Mouse (Mus musculus) frontal cortex, adult 2 months (tissue): ENCODE measurements around the gene Gm7879. TPM values are rescaled to one million over a fixed set of nuclear protein-coding genes. Genes with fewer than 3 reads are reported as not detected.
A peak's percentile ranks its signal among the peaks of the same experiment; 100 is the strongest.
"Not testable (repeated sequence)": the region's sequence is repeated elsewhere in the genome, so short reads cannot be mapped to it uniquely, and the experiment has no call there.

ENCODE experiments used
- DNase-seq, 2 experiments: peaks; one replicate each; pipeline ENCODE4 v3.0.0; 2022; ENCODE audit warnings: low spot score in 1 of 2; ENCODE audit errors: extremely low spot score in 1 of 2
- polyA plus RNA-seq: library from polyadenylated mRNA; depleted of rRNA; stranded (reverse); fragments of >200 nt; gene quantifications from 2 replicates; pipeline ENCODE4 v1.2.3, GENCODE M21; 2012; rRNA removed

The Gm7879 gene
- 0.19 and 0.60 TPM in 2 replicates for polyA plus RNA-seq

DNA sequence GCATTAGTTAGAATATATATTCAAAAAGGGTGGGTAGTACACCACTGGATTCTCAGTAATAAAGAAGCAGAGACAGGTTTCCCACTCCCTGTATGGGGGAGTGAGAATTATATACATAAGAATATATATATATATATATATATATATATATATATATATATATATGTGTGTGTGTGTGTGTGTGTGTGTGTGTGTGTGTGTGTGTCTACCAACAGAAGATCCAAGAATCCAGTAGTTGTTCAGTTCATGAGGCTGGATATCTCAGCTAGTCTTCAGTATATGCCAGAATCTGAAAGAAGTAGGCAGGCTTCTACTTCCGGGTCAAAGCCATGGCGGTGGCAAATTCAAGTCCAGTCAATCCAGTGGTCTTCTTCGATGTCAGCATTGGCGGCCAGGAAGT lies at the start of gene Gm7879:
Gm7879 (plus strand) TSS at position 301 of the 400 bp plus-strand sequence.
- not testable (repeated sequence) for DNase-seq

DNA sequence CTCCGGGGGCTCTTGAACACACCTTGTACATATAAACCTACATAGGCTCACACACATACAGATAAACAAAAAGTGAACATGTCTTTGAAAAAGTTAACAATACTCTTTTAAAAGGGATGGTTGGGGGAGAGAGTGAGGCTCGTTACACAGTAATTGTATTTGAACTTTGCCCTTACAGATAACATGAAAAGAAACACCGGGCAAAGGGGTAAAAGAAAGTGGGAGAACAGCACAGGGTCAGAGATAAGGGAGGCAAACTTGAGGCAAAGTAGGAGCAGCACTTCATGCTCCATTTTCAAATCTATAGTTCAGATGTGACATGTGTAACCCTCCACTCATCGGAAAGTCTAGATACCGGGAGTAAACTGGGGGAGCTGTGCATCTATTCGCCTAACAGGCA lies 49.3 kb upstream of the Gm7879 start:
- no peak for DNase-seq

DNA sequence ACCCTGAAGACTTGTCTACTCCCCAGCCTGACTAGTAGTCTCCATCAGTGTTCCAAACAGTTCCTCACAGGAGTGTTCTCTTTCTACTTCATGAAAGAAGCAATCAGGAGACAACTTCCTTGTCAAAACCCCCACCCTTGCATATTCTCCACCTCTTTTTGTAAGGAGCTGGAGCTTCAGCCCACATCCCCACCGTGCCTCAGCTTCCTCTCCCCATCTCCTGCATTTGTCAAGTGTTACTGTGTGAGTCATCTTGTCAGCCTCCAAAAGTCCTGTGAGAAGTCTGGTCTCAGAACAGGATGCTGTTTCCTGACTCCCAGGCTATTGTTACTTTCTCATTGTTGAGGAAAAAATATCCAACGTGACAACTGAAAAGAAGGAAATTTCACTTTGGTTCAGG lies 47.6 kb upstream of the Gm7879 start:
- DNase-seq: peak in 1 of 2 experiments; percentile 53

DNA sequence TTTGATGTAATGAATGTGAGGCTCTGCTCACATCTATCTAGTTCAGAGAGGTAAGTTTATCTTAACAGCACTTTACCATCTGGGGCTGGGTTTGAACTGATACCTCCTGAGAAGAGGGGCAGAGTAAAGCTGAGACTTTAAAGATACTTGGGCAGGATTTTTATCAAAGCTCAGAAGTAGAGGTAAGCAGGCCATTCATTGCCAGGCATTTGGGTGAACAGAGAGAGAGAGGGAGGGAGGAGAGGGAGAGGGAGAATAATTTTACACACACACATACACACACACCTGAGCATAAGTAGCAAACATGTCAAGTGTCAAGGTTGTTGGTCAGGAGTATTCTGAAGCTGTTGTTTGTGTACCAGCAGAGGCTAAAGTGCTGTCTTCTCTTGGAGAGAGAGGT lies 44.7 kb upstream of the Gm7879 start, which contains the start of gene Cd38:
Cd38 (plus strand) TSS at position 301 of the 400 bp plus-strand sequence.
- DNase-seq: no peak

DNA sequence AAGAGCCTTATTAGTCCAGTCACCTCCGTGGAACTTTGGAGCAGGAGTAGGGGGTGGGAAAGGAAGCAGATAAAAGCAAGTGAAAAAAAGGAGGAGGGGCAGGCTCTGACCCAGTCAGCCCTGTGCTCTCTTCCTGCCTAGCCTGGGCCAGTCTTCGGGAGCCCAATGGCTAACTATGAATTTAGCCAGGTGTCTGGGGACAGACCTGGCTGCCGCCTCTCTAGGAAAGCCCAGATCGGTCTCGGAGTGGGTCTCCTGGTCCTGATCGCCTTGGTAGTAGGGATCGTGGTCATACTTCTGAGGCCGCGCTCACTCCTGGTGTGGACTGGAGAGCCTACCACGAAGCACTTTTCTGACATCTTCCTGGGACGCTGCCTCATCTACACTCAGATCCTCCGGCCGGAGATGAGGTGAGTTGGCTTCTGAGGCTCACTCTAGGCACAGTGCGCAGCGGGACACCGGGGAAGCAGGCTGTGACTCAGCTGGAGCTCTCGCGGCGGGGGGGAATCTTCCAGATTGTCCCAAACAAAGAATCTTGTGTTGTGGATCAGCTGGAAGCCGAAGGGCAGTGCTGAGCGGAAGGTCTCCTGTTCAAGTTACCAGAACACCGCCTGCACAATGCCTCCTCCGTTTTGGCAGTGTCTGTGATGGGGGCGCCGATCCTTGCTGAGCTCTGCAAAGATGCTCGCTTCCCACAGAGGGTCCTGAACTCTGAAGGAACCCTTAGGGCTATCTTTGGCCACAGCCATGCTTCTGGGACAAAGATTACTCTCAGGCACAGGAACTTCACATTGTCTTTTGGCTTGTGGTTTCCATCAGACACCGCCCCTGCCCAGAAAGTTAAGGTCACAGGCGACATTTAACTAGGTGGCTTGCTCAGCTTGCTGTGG lies 44.0 kb upstream of the Gm7879 start:
- DNase-seq: peak in 1 of 2 experiments; percentile 44

DNA sequence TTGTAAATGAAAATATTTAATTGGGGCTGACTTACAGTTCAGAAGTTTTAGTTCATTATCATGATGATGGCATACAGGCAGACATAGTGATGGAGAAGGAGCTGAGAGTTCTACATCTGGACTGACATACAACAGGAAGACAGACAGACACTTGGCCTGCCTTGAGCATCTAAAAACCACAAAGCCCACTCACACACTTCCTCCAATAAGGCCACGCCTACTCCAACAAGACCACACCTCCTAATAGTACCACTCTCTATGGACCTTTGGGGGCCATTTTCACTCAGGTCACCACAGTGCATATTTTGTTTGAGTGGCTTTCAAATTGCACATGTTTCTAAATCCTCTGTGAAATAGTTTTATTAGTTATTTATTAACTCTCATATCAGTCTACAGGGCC lies 41.1 kb upstream of the Gm7879 start:
- no peak for DNase-seq

DNA sequence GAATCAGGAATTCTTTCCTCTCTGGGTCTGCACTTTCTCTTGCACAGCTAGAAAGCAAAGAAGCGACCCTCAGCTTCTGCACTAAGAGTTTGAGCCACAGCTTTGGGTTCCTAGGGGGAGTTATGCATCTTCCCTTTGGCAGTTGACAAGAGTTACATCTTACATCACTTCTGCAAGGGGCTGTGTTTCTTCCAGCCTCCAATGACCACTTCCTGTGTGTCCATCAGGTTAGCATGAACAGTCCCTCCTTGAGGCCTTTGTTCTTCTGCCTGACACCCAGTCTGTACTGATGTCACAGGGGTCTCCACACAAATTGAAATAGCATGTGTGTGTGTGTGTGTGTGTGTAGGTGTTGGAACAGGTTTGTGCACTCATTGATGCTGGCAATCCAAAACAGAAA lies 40.3 kb upstream of the Gm7879 start:
- DNase-seq: no peak

DNA sequence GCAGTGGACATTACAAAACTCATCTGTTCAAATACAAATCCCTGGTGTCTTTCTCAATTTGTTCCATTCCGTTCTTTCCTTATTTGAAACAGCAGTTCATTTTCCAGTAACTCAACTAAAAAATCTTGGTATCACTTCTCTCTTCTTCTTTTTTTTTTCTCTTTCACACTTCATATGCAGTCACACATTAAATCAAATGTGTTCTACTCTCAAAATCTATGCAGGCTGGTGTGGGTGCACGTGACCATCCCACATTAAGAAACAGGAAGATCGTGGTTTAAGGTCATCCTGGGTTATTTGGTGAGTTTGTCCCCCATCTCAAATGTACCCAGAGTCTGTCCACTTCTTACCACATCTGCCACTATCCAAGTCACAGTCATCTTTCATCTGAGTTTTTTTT lies 30.9 kb upstream of the Gm7879 start:
- peak in 1 of 2 experiments; percentile 31 for DNase-seq

DNA sequence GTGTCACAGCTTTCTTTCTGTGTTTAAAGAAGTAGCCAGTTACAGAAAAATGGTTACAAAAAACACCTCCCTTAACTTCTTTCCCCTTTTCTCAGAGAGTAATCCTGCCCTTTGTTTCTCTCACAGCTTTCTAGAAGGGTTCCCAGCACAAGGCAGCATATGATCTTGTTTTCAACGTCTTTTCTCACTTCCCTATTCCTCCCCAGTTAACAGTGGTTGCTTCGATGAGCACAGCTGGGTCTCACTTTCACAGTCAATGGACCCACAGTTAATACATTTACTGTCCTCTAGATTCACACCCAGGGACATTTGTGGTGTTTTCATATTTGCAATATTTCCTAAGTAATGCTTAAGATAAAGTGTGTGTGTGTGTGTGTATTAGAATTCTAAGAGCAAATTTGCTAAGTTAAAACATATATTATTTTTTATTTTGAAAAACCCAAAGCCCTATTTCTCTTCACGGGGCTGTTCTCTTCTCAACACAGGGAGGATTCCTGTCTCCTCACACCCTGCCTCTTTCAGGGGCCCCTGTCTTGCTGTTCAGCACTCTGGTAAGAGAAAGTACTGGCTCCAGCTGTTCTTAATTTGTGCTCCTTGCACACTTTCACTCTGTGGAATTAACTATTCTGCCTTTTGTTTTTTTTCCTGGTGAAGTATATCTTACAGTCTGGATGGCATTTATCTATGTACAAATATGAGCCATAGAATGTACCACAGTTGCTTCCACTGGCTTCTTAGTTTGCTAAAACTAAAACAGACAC lies 27.7 kb upstream of the Gm7879 start:
- DNase-seq: no peak

DNA sequence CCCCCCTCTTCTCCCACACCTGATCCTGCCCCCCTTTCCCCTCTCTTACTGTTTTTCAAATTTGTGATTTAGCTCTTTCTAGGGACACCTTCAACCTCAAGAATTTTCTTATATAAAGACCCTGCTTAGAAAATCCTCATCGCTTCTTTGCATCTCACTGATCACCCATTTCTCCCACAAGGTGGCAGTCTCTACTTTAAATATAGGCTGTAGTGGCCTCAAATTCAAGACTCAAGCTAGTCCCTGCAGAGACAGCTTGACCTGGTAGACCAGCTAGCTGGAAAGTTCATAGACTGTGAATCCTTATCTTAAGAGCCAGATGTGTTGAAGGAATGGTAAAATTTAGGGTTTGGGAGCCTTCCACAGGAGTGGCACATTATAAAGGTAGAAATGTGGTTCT lies 20.6 kb upstream of the Gm7879 start:
- peak; percentile 26 to 78 for DNase-seq

DNA sequence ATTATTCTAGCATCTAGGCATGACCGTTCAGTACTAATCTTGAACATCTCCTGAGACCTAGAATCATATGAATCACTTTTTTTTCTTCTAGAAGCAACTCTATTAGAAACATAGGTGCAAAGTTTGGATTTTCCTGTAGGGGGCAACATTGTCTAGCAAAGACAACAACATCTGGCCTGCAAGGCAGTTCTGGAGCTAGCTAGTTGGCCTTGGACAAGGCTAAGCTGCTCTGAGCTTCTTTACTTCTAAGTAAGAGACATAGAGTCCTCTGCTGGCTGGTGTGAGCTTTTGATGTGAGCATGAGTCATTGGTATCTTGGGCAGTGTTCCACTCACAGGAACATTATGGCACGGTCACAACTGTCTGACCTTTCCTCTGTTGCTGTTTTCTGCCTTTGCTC lies 18.8 kb upstream of the Gm7879 start:
- DNase-seq: peak; percentile 23 to 82

DNA sequence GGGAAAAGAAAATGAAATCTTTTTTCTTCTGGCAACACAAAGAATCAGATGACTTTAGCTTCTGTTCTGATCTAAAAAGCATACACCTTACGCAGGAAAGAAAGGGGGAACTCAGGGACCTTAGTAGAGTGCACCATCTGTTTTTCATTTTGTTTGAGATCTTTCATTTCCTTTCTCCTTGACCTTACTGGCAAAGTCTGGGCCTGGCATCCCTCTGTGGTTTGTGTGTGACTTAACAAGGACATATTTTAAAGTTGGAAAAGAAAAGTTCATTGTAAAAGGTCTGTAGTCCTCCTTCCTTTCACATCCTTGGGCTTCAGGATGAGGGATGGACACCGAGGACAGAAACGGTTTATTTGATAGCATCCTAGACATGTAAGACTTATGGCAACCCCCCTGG lies 17.0 kb upstream of the Gm7879 start:
- no peak for DNase-seq

DNA sequence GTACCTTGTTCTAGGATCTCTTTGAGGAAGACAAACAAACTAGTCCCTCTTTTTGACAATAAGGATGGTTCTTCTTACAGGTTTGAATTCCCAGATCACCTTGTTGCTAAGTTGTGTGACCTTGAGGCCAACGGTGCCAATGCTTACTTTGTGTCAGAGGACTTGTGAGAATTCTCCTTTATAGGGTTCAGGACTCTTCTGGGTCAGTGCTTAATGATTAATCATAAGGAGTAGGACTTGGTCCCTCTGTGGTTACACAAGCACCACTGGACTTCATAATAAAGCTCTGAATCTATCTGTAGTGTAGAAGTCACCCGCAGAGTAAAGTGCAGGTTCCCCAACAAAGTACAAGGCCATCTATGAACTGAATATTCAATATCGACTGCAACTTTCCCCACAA lies 8.3 kb upstream of the Gm7879 start:
- no peak for DNase-seq

DNA sequence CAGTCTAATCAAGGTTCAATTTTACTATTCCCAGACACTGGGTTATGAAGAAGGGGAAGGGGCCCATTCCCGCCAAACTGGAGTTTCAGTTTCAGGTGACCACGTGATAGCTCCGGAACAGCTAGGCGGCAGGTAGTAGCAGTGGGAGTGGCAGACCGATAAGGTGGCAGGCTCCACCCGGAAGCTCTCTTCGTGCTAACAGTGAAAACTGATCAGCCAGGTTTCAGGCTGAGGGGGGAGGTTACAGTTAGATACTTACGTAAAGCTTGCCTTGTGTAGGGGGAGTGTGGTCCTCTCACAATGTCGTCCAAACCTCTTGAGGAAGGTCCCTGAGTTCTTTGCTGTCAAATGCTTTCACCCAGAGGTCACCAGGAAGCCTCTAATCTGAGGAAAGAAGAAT lies 3.7 kb upstream of the Gm7879 start:
- DNase-seq: no peak

DNA sequence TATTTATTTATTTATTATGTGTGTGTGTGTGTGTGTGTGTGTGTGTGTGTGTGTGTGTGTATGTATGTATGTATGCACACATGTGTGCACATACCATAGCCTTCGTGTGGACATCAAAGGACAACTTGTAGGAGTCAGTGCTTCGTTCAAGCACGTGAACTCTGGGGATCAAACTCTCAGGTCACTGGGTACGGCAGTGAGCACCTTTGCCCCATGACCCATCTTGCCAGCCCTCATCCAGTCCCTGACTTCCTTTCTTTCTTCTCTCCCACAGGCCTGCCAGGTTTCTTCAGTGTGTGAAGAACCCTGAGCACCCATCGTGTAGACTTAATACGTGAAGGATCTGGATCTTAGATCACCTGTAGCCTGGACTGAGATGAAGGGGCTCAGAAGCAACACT lies 2.9 kb upstream of the Gm7879 start:
- DNase-seq: no peak

DNA sequence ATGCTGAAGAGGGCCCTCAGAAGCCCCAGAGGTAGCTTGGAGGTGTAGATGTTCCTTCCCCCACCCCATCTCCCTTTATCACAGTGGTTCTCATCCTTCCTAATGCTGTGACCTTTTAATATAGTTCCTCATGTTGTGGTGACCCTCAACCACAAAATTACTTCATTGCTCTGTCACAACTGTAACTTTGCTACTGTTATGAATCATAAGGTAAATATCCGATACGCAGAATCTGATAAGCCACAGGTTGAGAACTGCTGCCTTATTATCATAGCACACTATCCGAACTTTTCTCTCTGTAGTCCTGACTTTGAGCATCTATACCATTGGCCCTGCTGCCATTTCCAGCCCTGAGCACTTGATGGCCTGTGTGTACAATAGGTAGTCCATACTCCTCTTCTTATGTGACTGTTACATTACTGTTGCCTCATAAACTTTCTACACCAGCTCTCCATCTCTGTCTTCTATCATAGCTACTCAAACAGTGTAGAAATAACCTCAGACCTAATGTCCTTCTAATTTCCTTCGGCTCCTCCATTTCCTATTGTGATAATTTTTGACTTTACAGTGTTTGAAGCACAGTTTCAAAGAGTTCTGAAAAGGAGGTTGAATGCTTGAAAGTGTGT lies 2.4 kb downstream of the Gm7879 start:
- no peak for DNase-seq

DNA sequence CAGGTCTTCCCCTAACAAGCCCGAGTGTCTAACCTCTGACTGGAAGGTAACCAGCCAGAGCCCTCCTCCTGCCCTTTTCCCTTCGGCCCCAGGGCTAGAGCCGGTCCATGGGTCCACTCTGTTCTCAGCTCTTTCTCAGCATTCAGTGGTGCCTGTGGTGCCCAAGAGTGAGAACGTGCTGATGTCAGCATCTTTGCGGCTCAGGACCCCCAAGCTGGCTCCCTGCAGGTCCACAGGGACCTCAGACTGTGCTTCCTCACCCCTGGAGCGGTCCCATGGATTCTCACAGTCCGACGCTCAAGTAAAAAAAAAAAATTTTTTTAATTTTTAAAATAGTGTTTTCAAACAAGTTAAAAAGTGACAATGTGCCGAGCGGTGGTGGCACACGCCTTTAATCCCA lies 8.9 kb downstream of the Gm7879 start:
- DNase-seq: no peak

DNA sequence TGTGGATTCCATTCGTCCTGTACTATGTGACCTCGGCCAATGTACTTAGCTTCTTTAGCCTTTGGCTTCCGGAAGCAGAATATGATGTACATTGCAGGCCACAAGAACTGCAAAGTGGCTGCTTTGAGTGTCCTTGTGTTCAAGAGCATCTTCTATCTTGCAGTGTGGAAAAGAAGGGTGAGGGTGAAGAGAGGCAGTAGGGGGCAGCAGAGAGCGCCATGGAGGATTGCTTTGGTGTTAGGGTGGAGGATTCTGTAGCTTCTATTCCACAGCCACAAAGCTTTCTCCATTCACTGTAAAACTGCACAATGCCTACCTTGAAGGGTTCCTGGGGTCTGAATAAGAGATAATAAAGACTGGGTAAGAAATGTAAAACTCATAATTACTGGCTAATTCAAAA lies 11.0 kb downstream of the Gm7879 start:
- DNase-seq: peak; percentile 7 to 86

DNA sequence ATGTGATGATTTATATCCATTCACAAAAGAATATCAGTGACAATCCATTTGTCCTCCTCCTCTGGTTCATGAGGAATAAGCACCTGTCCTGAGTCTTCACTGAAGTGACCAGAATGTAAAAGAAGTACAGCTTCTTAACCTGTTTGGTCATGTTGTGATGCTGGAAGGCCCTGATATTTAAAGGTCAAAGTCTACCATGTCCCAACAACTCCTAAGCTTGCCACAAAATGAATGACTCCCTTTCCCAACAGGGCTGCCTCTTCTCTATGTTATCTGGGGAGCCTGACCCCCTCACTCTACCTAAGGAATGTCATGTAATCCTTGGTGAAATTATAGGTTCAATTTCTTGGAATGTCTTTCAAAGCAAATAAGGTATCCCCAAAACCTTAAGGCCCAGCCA lies 14.8 kb downstream of the Gm7879 start:
- no peak for DNase-seq

DNA sequence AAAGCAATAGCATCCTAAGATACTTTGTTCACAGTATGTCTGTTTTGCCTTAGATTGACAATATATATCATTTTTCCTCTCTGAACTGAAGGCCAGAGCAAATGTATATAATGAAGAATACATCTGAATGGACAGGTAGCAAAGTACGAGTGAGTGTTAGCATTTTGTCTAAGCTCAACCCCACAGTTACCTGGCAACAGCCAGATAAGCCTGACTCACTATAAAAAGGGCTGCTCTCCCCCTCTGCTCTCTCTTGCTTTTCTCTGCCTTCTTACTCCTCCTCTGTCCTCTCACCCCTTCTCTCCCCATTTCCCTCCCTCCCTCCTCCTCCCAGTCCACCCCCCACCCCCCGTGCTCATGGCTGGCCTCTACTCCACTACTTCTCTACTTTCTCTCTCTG lies 20.3 kb downstream of the Gm7879 start:
- no peak for DNase-seq

DNA sequence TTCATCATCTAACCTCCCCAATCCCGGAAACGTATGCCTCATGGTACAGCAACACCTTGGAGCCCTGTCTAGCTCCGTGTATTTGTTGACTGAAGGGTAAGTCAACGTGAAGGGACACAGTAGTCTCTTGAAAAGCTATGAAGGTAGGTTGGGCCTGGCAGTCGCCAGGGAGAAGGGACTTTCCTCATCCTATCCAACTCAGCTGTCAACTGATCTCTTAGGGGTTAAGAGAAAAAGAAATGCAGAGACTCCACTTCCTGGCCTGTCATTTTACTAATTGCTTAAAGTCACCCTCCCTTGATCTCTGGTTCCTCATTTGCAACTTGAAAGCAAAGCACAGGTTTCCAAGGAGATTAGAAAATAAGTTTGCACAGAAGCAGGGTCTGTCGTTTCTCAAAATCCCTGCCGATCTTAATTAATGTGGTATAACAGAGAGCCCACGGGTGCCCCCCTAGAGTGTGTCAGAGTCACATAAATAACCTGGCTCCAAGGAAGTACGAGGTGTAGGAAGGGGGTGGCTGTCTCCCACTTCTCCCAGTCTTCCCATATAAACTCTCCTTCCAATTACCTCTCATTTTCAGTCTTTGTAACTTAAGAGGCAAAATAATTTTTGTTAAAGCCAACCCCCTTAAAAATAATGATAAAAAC lies 34.5 kb downstream of the Gm7879 start:
- no peak for DNase-seq
